Mouse (Mus musculus) layer of hippocampus, postnatal 25 days (tissue): ENCODE data around the gene Cd3e. TPM values are rescaled to one million over a fixed set of nuclear protein-coding genes. Genes with fewer than 3 reads are reported as not detected.

Source experiments
- DNase-seq, 2 experiments: peaks; one replicate each; pipeline ENCODE4 v3.0.0; 2022; ENCODE audit warnings: mixed read lengths in 2 of 2, low spot score in 1 of 2; ENCODE audit errors: extremely low spot score in 1 of 2
- total RNA-seq, 2 experiments: library from RNA; stranded (reverse); gene quantifications; 2 replicates each; pipeline ENCODE4 v1.2.3; 2021

The Cd3e gene
- total RNA-seq, 2 experiments from 2014 or later, result not detected

GRCm38 (mm10) chr9:45022800-45023199 is 13.4 kb upstream of the Cd3e start:
- peak; percentile 24 to 52 for DNase-seq

- DNase-seq, result no peak
These were observed 8.6 kb upstream of the Cd3e start for GRCm38 (mm10) chr9:45018031-45018430.

- DNase-seq, result no peak
These were observed 6.4 kb upstream of the Cd3e start for GRCm38 (mm10) chr9:45015841-45016240.

GRCm38 (mm10) chr9:45014879-45015278 is 5.5 kb upstream of the Cd3e start:
- DNase-seq, result no peak

GRCm38 (mm10) chr9:45011291-45011690 is 1.9 kb upstream of the Cd3e start:
- DNase-seq, result no peak

- DNase-seq, result no peak
These were observed 1.0 kb upstream of the Cd3e start for GRCm38 (mm10) chr9:45010461-45010860.

- DNase-seq, result no peak
These were observed 1.1 kb downstream of the Cd3e start for GRCm38 (mm10) chr9:45008342-45008741.

GRCm38 (mm10) chr9:45007404-45007803 is 2.0 kb downstream of the Cd3e start:
- DNase-seq, result no peak

GRCm38 (mm10) chr9:45000249-45000648 is 9.2 kb downstream of the Cd3e start:
- DNase-seq, result no peak

- no peak for DNase-seq
These were observed 9.7 kb downstream of the Cd3e start for GRCm38 (mm10) chr9:44999776-45000175.

- DNase-seq, result no peak
These were observed 10.3 kb downstream of the Cd3e start for GRCm38 (mm10) chr9:44999171-44999570.

- no peak for DNase-seq
These were observed 11.3 kb downstream of the Cd3e start for GRCm38 (mm10) chr9:44998138-44998537.

GRCm38 (mm10) chr9:44996590-44996989 is 12.8 kb downstream of the Cd3e start:
- DNase-seq, result no peak

- no peak for DNase-seq
These were observed 14.5 kb downstream of the Cd3e start for GRCm38 (mm10) chr9:44994962-44995361.

GRCm38 (mm10) chr9:44993268-44993667 is 16.2 kb downstream of the Cd3e start:
- DNase-seq, result no peak

GRCm38 (mm10) chr9:44992271-44992670 is 17.2 kb downstream of the Cd3e start:
- DNase-seq, result no peak

GRCm38 (mm10) chr9:44991821-44992220 is 17.6 kb downstream of the Cd3e start:
- DNase-seq, result no peak

GRCm38 (mm10) chr9:44986976-44987375 is 22.5 kb downstream of the Cd3e start:
- no peak for DNase-seq

GRCm38 (mm10) chr9:44986242-44986781 is 23.1 kb downstream of the Cd3e start:
- no peak for DNase-seq

GRCm38 (mm10) chr9:44985721-44986161 is 23.7 kb downstream of the Cd3e start:
- DNase-seq, result no peak

GRCm38 (mm10) chr9:44983001-44983400 is 26.4 kb downstream of the Cd3e start:
- DNase-seq, result no peak

GRCm38 (mm10) chr9:44982531-44982930 is 26.9 kb downstream of the Cd3e start:
- no peak for DNase-seq

GRCm38 (mm10) chr9:44982081-44982480 is 27.3 kb downstream of the Cd3e start:
- DNase-seq, result no peak
